Mouse (Mus musculus): ENCODE measurements around the gene Sft2d2.

DNA sequence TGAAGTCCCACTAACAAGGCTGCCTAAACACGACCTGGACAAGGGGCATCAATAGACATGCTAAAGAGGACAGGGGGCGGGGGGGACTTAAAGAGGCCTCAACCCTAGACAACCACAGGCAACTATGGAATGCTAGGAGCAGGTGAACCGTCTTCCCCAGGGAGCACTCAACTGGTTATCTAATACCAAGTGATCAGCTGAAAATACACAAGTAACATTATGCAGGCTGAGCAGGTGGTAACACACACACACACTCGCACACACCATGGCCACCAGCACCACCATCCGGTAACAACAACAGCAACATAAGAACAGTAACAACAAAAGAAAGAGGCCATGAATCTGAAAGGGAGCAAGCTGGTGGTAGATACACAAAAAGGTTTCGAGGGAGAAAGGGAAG is 4.2 kb downstream of the Sft2d2 start:
- TF ChIP-seq CTCF (IDR thresholded peaks at IDR 0.05; ENCODE audit: control insufficient read depth, insufficient read depth, insufficient read length) (no peak), FOSL1 (IDR thresholded peaks at IDR 0.05; ENCODE audit: insufficient read depth, low read length, poor library complexity, severe bottlenecking) (no peak), CEBPB (IDR thresholded peaks at IDR 0.05; ENCODE audit: low read depth) (no peak), MYOD1 (IDR thresholded peaks at IDR 0.05; ENCODE audit: control insufficient read depth, insufficient read length, low read depth) (peak; percentile 56), USF1 (IDR thresholded peaks at IDR 0.05; ENCODE audit: low read depth) (no peak), MAX (IDR thresholded peaks at IDR 0.05) (no peak), MYOG (IDR thresholded peaks at IDR 0.05; ENCODE audit: control insufficient read depth, extremely low read depth, insufficient read length) (no peak)

Measured in C2C12 (cell line).